Mouse (Mus musculus) myocyte (in vitro differentiated cells): ENCODE measurements at regions not wholly inside any gene's neighbourhood (a gene's known extent, or its start where the extent isn't known, plus 50 kb on each side); places are given as distances from the start of the nearest gene placed in this dataset.

ENCODE experiments used
- CEBPB ChIP-seq: IDR thresholded peaks from 2 replicates; pipeline ENCODE4 v1.6.1; 2011; ENCODE audit warnings: mild to moderate bottlenecking, moderate library complexity; ENCODE audit not compliant: poor library complexity, insufficient read depth, severe bottlenecking
- E2F4 ChIP-seq: IDR thresholded peaks from one replicate; pipeline ENCODE4 v1.6.1; 2011; ENCODE audit warnings: mild to moderate bottlenecking, control low read depth, moderate library complexity; ENCODE audit not compliant: insufficient read depth
- POLR2A ChIP-seq: IDR thresholded peaks from one replicate; pipeline ENCODE4 v1.6.1; 2011; ENCODE audit warnings: low read depth, mild to moderate bottlenecking, control low read depth, moderate library complexity; ENCODE audit not compliant: insufficient read length
- POLR2AphosphoS2 ChIP-seq: IDR thresholded peaks from one replicate; pipeline ENCODE4 v1.6.1; 2011; ENCODE audit warnings: low read depth, control low read depth; ENCODE audit not compliant: insufficient read length

DNA sequence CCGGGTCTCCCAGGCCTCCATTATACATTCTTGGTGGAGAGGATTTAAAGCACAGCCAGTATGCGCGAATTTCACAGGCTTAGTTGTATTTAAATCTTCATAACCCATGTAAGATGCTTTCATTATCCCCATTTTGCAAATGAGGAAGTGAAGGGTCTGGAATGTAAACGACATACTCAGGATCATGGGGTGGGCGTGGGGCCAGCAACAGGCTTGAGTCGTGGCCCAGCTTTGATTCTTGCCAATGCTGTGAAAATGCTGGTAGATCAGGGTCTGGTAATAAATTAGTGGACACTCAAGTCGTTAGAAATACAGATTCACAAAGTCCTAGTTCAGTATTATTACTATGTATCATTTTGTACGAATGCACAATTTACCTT lies 367.2 kb upstream of the Smim15 start:
- no peak for TF ChIP-seq POLR2A
- no peak for TF ChIP-seq POLR2AphosphoS2
- TF ChIP-seq E2F4 = no peak
- TF ChIP-seq CEBPB = no peak
